Mouse (Mus musculus): ENCODE measurements around the gene Ptpn23.
"Not testable (repeated sequence)": the region's sequence is repeated elsewhere in the genome, so short reads cannot be mapped to it uniquely, and the experiment has no call there.

DNA sequence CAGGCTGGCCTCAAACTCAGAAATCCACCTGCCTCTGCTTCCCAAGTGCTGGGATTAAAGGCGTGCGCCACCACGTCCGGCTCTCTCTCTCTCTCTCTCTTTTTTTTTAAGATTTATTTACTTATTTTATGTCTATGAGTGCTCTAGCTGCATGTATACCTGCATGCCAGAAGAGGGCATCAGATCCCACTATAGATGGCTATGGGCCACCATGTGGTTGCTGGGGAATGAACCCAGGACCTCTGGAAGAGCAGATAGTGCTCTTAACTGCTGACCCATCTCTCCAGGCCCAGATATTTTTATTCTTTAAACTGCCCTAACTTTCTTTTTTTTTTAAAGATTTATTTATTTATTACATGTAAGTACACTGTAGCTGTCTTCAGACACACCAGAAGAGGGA lies 4.8 kb downstream of the Ptpn23 start:
- TF ChIP-seq POLR2A, CTCF (IDR thresholded peaks at IDR 0.05; ENCODE audit: extremely low read depth, insufficient read depth, low read length): not testable (repeated sequence)

All from cortical plate, adult 2 months (tissue).